Mouse (Mus musculus) forebrain, embryonic 12.5 days (tissue): ENCODE results near the gene Acot7. TPM values are rescaled to one million over a fixed set of nuclear protein-coding genes. Genes with fewer than 3 reads are reported as not detected.

ENCODE experiments used
- ATAC-seq: fragments of 200-750 bp; cut with Nextera tagmentation; 2 replicates; pipeline ENCODE4 v1.8.0; 2017; ENCODE audit warnings: moderate TSS enrichment; ENCODE audit not compliant: low FRiP score
- H3K27ac ChIP-seq: fragments of 300-500 bp; sonication (generic); 2 replicates; pipeline ENCODE4 v1.5.1; 2016; ENCODE audit warnings: mild to moderate bottlenecking
- H3K27me3 ChIP-seq: fragments of 300-500 bp; sonication (generic); 2 replicates; pipeline ENCODE4 v1.6.1; 2016; ENCODE audit warnings: mild to moderate bottlenecking
- H3K36me3 ChIP-seq: fragments of 300-500 bp; sonication (generic); replicated peaks from 2 replicates; pipeline ENCODE4 v1.6.1; 2016; ENCODE audit warnings: mild to moderate bottlenecking
- H3K4me1 ChIP-seq: fragments of 300-500 bp; sonication (generic); 2 replicates; pipeline ENCODE4 v1.6.1; 2016
- H3K4me2 ChIP-seq: fragments of 300-500 bp; sonication (generic); 2 replicates; pipeline ENCODE4 v1.6.1; 2016; ENCODE audit warnings: mild to moderate bottlenecking, moderate library complexity
- H3K4me3 ChIP-seq: fragments of 300-500 bp; sonication (generic); replicated peaks from 2 replicates; pipeline ENCODE4 v1.5.1; 2016; ENCODE audit warnings: mild to moderate bottlenecking
- H3K9ac ChIP-seq: fragments of 300-500 bp; sonication (generic); 2 replicates; pipeline ENCODE4 v1.6.1; 2016; ENCODE audit warnings: mild to moderate bottlenecking
- H3K9me3 ChIP-seq: fragments of 300-500 bp; sonication (generic); 2 replicates; pipeline ENCODE4 v1.6.1; 2016
- WGBS: fragments of 180-500 bp; shearing (Covaris S2); methylation state at CpG from one replicate; pipeline ENCODE4 v1.1.7; 2016; 5-methylcytosine and 5-hydroxymethylcytosine counted together
- polyA plus RNA-seq: library from polyadenylated mRNA; unstranded; fragments of >200 nt; fragmentation: Nextera tagmentation; extraction: Ambion mirVana; gene quantifications from 2 replicates; pipeline ENCODE4 v1.2.1, GENCODE M21; 2016

Gene Acot7
- polyA plus RNA-seq, 1 experiment from 2014 or later: 85.9 TPM

DNA sequence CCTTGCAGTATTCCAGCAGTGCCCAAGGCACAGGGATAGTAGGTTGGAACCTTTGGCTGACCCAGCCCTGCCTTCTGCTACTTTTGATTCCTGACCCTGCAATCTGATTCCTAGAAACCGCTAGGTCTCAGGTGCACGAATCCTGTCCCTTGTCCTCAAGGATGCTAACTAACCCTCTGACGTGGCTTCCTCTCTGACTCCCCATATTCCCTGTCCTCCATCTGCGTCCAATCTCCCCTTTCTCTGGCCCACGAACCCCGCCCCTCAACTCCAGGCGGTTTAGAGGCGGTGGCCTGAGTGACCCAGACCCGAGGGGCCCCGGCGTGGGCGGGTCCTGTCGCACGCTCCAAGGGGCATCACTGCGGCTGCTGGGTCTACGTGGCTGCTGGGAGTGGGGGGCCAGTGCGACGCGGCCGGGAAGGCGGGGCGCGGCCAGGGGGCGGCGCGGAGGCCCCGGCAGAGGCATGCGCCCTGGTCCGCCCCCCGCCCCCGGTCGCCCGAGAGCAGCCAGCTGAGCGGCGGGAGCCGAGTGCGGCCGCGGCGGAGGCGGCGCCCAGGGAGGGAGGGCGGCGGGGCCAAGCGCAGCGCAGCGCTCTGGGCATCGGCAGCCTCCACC, 95.8 kb downstream of the Acot7 start, which contains the start of gene Gpr153:
TSS of gene Gpr153 (plus strand) at position 612 of the 616 bp plus-strand sequence.
- H3K27me3 ChIP-seq: peaks cover 55% of the 10 kb centered on the region
- peak within 1 kb of the TSS; percentile 75 for H3K9ac ChIP-seq
- no peaks in the 10 kb centered on the region for H3K9me3 ChIP-seq
- ATAC-seq: peak; percentile 63
- peak within 1 kb of the TSS; percentile 58 for H3K4me3 ChIP-seq
- peak within 1 kb of the TSS; percentile 97 for H3K4me2 ChIP-seq
- no peaks in the 10 kb centered on the region; the same call in 1 of the 2 replicates for H3K36me3 ChIP-seq
- peak within 1 kb of the TSS; percentile 26 for H3K27ac ChIP-seq
- 1% methylated on average over 33 of the region's 48 CpGs for WGBS
- peaks cover 32% of the 10 kb centered on the region for H3K4me1 ChIP-seq

DNA sequence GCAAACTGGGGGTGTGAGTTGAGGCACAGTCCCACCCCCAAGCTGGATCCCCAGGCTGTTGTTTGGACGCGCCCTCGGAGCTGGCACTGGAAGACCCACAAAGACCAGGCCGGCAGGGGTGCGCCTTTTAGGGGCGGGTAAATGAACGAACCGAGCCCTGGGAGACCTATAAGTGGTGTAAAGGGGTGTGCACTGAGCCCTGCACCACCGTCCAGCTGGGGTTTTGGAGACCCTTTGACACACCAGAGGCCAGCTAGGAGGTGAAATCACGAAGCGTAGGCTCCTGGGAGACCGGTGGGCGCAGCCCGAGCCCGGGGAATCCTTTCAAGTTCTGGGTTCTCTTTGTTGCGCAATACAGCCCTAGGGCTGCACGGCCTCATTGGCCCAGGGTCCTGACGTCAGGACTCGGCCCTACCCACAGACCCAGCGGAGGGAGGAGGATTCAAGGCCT, 96.8 kb downstream of the Acot7 start:
- no peaks in the 10 kb centered on the region for H3K9me3 ChIP-seq
- peak overlapping the region; percentile 58 for H3K4me3 ChIP-seq
- H3K27me3 ChIP-seq: peaks cover 64% of the 10 kb centered on the region
- no peaks in the 10 kb centered on the region; the same call in 1 of the 2 replicates for H3K36me3 ChIP-seq
- 2% methylated on average over 20 of the region's 20 CpGs for WGBS
- H3K27ac ChIP-seq: no peak overlapping the region
- peak; percentile 61; the same call in 1 of the 2 replicates for ATAC-seq
- H3K4me2 ChIP-seq: peak overlapping the region; percentile 97
- peak overlapping the region; percentile 75 for H3K9ac ChIP-seq
- peaks cover 32% of the 10 kb centered on the region for H3K4me1 ChIP-seq

DNA sequence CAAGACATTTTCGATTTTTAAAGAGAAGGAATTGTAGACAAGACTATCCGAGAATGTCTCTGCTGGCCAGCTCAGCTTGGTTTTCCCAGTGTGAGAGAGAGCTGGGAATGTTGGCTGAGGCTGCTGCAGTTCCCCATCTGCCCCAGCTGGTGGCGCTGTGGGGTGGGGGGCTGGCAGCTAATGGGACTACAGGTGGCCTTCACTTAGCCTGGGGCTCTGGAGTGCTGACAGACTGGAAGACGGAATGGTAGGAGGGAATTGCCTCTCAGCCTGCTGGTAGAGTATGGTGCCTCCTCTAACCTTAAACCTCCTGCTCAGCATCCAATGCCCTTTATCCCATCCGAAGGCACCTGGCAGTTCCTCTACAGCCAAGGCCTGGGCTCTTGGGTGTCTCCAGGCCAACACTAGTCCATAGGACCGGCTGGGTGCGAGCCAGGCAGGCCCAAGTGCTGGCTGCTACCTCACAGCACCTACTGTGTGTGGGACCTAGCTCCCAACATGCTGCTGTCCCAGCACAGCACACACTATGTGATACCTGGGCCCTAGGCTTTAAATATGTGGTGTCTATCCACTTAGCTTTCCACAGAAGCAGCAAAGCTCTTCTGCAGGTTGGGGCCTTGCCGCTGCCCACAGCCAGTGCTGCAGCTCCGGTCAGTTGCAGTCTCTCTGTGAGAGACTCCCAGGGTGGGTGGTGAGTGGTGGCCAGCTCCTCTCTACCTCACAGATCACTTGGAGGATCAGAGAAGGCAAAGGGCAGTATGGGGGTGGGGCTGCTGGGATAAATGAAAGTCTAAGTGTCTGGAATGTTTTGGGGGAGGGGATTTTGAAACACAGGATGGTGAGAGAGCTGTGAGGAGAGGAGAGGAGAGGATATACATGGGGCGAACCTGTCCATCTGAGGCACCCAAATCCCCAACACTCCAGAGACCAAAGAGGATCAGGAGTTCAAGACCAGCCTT, 98.7 kb downstream of the Acot7 start:
- Histone ChIP-seq H3K27ac (no peak overlapping the region), H3K4me1 (peaks cover 32% of the 10 kb centered on the region), H3K36me3 (no peaks in the 10 kb centered on the region; the same call in 1 of the 2 replicates), H3K9ac (no peak overlapping the region), H3K4me2 (no peak overlapping the region), H3K9me3 (no peaks in the 10 kb centered on the region), H3K27me3 (peaks cover 79% of the 10 kb centered on the region), H3K4me3 (no peak overlapping the region)
- ATAC-seq: no peak
- WGBS: 55% methylated on average over 10 of the region's 10 CpGs

DNA sequence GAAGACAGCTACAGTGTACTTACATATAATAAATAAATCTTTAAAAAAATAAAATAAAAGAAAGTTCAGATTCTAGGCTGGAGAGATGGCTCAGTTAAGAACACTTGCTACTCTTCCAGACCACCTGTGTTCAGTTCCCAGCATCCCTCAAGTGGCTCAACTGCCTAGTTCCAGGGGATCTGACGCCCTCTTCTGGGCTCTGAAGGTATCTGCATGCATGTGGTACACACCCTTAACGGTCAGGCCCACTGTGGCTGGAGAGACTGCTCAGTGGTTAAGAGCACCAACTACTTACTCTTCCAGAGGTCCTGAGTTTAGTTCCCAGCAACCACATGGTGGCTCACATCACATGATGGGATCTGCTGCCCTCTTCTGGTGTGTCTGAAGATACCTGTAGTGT, 100.0 kb downstream of the Acot7 start:
- no peak overlapping the region for H3K4me2 ChIP-seq
- H3K4me3 ChIP-seq: no peak overlapping the region
- no peaks in the 10 kb centered on the region for H3K9me3 ChIP-seq
- no peak for ATAC-seq
- H3K27me3 ChIP-seq: peaks cover 85% of the 10 kb centered on the region
- 68% methylated on average over 2 of the region's 2 CpGs for WGBS
- H3K4me1 ChIP-seq: peaks cover 26% of the 10 kb centered on the region
- H3K9ac ChIP-seq: no peak overlapping the region
- no peaks in the 10 kb centered on the region for H3K36me3 ChIP-seq
- H3K27ac ChIP-seq: no peak overlapping the region

DNA sequence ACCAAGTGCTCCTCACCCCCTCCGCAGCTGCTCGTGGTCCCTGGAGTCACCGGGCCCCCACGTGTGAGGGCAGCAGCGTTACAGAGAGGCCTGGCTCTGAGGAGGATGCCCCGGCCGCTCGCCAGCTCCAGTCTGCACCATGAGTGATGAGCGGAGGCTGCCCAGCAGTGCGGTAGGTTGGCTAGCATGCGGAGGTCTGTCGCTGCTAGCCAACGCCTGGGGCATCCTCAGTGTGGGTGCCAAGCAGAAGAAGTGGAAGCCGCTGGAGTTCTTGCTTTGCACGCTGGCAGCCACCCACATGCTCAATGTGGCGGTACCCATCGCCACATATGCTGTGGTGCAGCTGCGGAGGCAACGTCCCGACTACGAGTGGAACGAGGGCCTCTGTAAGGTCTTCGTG, 101.1 kb downstream of the Acot7 start:
- H3K9me3 ChIP-seq: no peaks in the 10 kb centered on the region
- ATAC-seq: no peak
- peaks cover 85% of the 10 kb centered on the region for H3K27me3 ChIP-seq
- H3K4me3 ChIP-seq: no peak overlapping the region
- WGBS: 93% methylated on average over 23 of the region's 23 CpGs
- peaks cover 22% of the 10 kb centered on the region for H3K4me1 ChIP-seq
- no peaks in the 10 kb centered on the region for H3K36me3 ChIP-seq
- no peak overlapping the region for H3K9ac ChIP-seq
- H3K4me2 ChIP-seq: no peak overlapping the region
- no peak overlapping the region for H3K27ac ChIP-seq

DNA sequence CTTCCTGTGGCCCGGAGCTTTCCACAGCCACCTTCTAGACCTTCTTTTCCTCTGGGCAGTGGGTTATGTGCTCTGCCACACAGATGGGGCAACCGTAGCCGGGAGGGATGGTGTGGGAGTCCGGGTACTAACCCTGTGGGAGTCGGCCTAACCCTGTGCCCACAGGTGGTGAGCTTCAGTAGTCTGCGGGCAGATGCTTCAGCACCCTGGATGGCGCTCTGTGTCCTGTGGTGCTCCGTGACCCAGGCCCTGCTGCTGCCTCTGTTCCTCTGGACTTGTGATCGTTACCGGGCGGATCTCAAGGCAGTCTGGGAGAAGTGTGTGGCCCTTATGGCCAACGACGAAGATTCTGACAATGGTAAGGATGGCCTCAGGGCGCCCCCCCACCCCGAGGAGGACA, 103.7 kb downstream of the Acot7 start:
- Histone ChIP-seq H3K9ac (no peak overlapping the region), H3K4me3 (no peak overlapping the region), H3K27ac (no peak overlapping the region), H3K27me3 (peaks cover 85% of the 10 kb centered on the region), H3K36me3 (no peaks in the 10 kb centered on the region), H3K9me3 (no peaks in the 10 kb centered on the region), H3K4me2 (no peak overlapping the region), H3K4me1 (peaks cover 19% of the 10 kb centered on the region)
- 53% methylated on average over 15 of the region's 15 CpGs for WGBS
- ATAC-seq: no peak

DNA sequence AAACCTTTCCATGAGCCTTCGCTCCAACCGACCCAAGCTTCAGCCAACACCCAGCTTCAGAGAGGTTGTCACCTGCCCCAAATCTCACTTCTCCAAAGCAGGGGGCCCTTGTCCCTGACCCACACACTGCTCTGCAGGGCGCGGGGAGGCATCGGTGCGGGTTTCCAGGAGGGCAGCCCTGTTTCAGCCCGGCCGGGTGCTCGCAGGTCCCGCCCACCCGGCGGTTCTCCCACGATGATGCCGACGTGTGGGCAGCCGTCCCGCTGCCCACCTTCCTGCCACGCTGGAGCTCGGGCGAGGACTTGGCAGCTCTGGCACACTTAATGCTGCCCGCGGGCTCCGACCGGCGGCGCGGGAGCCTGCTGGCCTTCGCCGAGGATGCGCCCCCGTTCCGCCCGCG, 104.8 kb downstream of the Acot7 start:
- Histone ChIP-seq H3K9ac (peak overlapping the region; percentile 40; the same call in 1 of the 2 replicates), H3K9me3 (no peaks in the 10 kb centered on the region), H3K4me2 (peak overlapping the region; percentile 60), H3K4me3 (peak overlapping the region; percentile 36), H3K27me3 (peaks cover 91% of the 10 kb centered on the region), H3K4me1 (peaks cover 31% of the 10 kb centered on the region), H3K27ac (no peak overlapping the region), H3K36me3 (no peaks in the 10 kb centered on the region)
- no peak for ATAC-seq
- WGBS: 18% methylated on average over 34 of the region's 34 CpGs

DNA sequence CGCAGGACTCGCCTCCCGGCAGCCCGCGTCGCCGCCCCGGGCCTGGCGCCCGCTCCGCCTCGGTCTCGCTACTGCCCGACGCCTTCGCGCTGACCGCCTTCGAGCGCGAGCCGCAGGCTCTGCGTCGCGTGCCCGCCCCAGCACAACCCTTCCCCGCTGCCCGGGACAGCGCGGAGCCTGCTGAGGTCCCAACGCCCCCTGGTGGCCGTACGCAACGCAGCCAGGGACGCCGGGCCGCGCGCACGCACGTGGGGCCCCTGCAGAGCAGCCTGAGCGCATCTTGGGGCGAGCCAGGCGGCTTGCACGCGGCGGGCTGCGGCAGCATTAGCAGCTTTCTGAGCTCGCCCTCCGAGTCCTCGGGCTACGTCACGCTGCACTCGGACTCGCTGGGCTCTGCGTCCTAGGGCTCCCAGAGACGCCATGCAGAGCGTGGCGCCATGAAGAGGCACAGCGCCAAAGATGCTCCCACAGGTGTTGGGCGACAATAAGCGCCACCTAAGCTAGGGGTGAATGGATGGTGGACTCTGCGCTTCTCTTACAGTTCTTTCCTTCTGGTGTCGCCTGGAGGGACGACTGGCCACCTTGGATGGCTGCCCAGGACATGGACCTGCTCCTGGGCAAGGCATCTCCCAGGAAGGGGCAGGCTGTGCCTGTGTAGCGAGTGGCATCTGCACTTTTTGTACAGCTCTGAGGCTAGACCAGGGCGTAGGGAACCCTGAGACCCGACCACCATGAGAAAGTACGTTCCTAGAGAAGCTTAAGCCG, 105.4 kb downstream of the Acot7 start:
- peak overlapping the region; percentile 60 for H3K4me2 ChIP-seq
- ATAC-seq: peak; percentile 73
- no peak overlapping the region for H3K27ac ChIP-seq
- H3K4me3 ChIP-seq: peak overlapping the region; percentile 36
- H3K4me1 ChIP-seq: peaks cover 37% of the 10 kb centered on the region
- WGBS: 5% methylated on average over 63 of the region's 70 CpGs
- peaks cover 95% of the 10 kb centered on the region for H3K27me3 ChIP-seq
- H3K9ac ChIP-seq: peak overlapping the region; percentile 40; the same call in 1 of the 2 replicates
- no peaks in the 10 kb centered on the region for H3K9me3 ChIP-seq
- no peaks in the 10 kb centered on the region for H3K36me3 ChIP-seq

DNA sequence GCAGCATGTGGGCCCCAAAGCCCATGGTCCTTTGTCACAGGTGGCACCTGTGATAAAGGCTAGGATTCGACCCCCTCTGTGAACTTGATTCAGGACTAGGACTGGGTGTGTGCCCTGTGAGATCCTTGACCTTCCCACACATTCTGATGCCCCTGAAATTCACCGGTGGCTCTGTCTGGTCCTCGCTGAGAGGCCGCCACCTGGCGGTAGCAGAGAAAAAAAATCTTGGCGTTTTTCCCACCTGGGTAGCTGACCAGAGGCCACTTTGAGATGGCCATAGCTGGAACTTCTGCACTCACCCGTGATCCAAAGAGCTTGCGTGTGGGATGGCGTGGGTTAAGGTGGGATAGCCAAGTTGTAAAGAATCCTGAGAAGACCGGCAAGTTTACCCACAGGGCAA, 107.6 kb downstream of the Acot7 start:
- Histone ChIP-seq H3K4me2 (no peak overlapping the region), H3K4me1 (peaks cover 49% of the 10 kb centered on the region), H3K4me3 (no peak overlapping the region), H3K9ac (no peak overlapping the region), H3K9me3 (no peaks in the 10 kb centered on the region), H3K36me3 (no peaks in the 10 kb centered on the region), H3K27me3 (peaks cover 98% of the 10 kb centered on the region), H3K27ac (no peak overlapping the region)
- WGBS: 3% methylated on average over 10 of the region's 10 CpGs
- no peak for ATAC-seq

DNA sequence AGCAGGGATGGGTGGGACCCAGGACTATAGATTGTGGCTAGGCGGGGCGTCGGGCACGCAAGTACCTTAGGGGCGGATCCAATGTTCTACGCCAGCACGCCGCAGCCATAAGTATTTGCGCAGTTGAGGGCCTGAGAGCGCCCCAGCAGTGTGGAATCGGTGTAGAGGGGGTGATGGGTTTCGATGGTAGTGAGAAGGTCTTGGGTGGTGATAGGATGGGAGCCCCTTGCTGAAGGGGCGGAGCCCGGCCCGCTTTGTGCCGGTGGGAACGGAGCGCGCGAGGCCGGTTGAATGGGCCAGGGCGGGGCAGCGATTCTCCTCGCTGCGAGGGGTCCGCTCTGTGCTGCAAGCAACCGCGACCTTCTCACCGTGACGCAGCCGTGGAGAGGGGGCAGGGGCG, 108.2 kb downstream of the Acot7 start:
- H3K36me3 ChIP-seq: no peaks in the 10 kb centered on the region
- H3K4me3 ChIP-seq: peak overlapping the region; percentile 31
- H3K4me2 ChIP-seq: peak overlapping the region; percentile 61
- WGBS: under 1% methylated on average over 29 of the region's 32 CpGs
- no peak for ATAC-seq
- peaks cover 56% of the 10 kb centered on the region for H3K4me1 ChIP-seq
- H3K9ac ChIP-seq: peak overlapping the region; percentile 27
- H3K27me3 ChIP-seq: peaks cover 98% of the 10 kb centered on the region
- no peak overlapping the region for H3K27ac ChIP-seq
- no peaks in the 10 kb centered on the region for H3K9me3 ChIP-seq

DNA sequence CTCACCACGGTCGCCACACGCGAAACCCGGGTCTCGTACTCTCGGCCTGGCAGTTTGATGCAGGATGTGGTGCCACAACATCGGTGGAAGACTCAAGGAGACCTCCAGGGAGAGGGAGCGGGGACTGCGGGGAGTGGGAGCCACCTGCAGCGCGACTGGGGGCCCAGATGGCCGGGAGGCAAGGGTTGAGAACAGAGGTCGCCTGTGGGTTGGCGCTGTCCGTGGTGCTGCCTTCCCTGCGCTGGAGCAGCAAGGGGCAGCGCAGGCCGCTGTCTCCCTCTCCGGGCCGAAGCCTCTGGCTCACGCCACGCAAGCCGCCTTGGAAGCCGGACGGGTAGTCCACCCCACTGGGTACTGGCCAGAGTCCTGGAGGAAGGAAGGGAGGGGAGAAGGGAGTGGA, 109.0 kb downstream of the Acot7 start:
- H3K36me3 ChIP-seq: no peaks in the 10 kb centered on the region
- ATAC-seq: no peak
- H3K27me3 ChIP-seq: peaks cover 98% of the 10 kb centered on the region
- WGBS: 4% methylated on average over 26 of the region's 26 CpGs
- H3K27ac ChIP-seq: no peak overlapping the region
- peaks cover 63% of the 10 kb centered on the region for H3K4me1 ChIP-seq
- no peaks in the 10 kb centered on the region for H3K9me3 ChIP-seq
- H3K4me2 ChIP-seq: peak overlapping the region; percentile 61
- peak overlapping the region; percentile 31; the same call in 1 of the 2 replicates for H3K4me3 ChIP-seq
- H3K9ac ChIP-seq: 0 out of 2 replicates have a peak overlapping the region, but pooled peaks have one; percentile 27
